Mouse (Mus musculus) hindbrain, embryonic 13.5 days (tissue): ENCODE results near the gene Btbd35f21. TPM values are rescaled to one million over a fixed set of nuclear protein-coding genes. Genes with fewer than 3 reads are reported as not detected.
"Not testable (repeated sequence)": the region's sequence is repeated elsewhere in the genome, so short reads cannot be mapped to it uniquely, and the experiment has no call there.

ENCODE experiments used
- ATAC-seq: fragments of 200-750 bp; cut with Nextera tagmentation; 2 replicates; pipeline ENCODE4 v1.8.0; 2017; ENCODE audit warnings: moderate TSS enrichment; ENCODE audit not compliant: low FRiP score
- H3K27ac ChIP-seq: fragments of 300-500 bp; sonication (generic); 2 replicates; pipeline ENCODE4 v1.5.1; 2015; ENCODE audit warnings: inconsistent platforms, mild to moderate bottlenecking, moderate library complexity
- H3K27me3 ChIP-seq: fragments of 300-500 bp; sonication (generic); 2 replicates; pipeline ENCODE4 v1.6.1; 2015; ENCODE audit warnings: mild to moderate bottlenecking, inconsistent platforms
- H3K36me3 ChIP-seq: fragments of 300-500 bp; sonication (generic); 2 replicates; pipeline ENCODE4 v1.6.1; 2015; ENCODE audit warnings: mild to moderate bottlenecking, inconsistent platforms
- H3K4me1 ChIP-seq: fragments of 300-500 bp; sonication (generic); replicated peaks from 2 replicates; pipeline ENCODE4 v1.6.1; 2015; ENCODE audit warnings: inconsistent platforms
- H3K4me2 ChIP-seq: fragments of 300-500 bp; sonication (generic); 2 replicates; pipeline ENCODE4 v1.6.1; 2015; ENCODE audit warnings: inconsistent platforms, mild to moderate bottlenecking, moderate library complexity
- H3K4me3 ChIP-seq: fragments of 300-500 bp; sonication (generic); 2 replicates; pipeline ENCODE4 v1.5.1; 2015; ENCODE audit warnings: mild to moderate bottlenecking, inconsistent platforms
- H3K9ac ChIP-seq: fragments of 300-500 bp; sonication (generic); 2 replicates; pipeline ENCODE4 v1.6.1; 2015; ENCODE audit warnings: mild to moderate bottlenecking, inconsistent platforms
- H3K9me3 ChIP-seq: fragments of 300-500 bp; sonication (generic); 2 replicates; pipeline ENCODE4 v1.6.1; 2016; ENCODE audit warnings: inconsistent platforms
- WGBS: fragments of 180-500 bp; shearing (Covaris S2); methylation state at CpG from one replicate; pipeline ENCODE4 v1.1.7; 2015; 5-methylcytosine and 5-hydroxymethylcytosine counted together
- polyA plus RNA-seq: library from polyadenylated mRNA; unstranded; fragments of >200 nt; fragmentation: Nextera tagmentation; extraction: Ambion mirVana; gene quantifications from 2 replicates; pipeline ENCODE4 v1.2.1, GENCODE M21; 2015

The Btbd35f21 gene
- not detected in 2 replicates for polyA plus RNA-seq

DNA sequence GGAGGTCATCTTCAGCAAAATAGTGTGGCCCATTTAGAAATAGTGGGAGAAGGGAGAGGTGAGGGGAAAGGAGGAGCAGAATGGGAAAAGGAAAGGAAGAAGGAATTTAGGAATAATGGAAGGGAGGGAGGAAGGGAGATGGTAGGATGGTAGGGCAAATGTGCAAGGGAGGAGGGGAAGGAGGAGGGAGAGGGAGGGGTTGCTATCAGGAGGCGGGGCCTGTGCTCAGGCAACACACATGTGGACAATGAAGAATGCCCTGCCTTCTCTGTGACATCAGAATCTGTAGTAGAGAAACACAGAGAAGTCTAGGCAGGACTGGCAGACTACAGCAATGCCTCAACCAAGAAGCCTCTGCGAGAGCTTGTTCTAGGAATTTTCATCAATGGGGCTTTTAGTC lies at the start of gene Btbd35f21:
Gene Btbd35f21 (plus strand): TSS at position 301 of the 400 bp plus-strand sequence.
- 80% methylated on average over 1 of the region's 2 CpGs for WGBS
- not testable (repeated sequence) for H3K4me1 ChIP-seq, H3K9me3 ChIP-seq, H3K36me3 ChIP-seq, H3K4me2 ChIP-seq, H3K4me3 ChIP-seq, ATAC-seq, H3K9ac ChIP-seq, H3K27ac ChIP-seq, H3K27me3 ChIP-seq

Other genes starting within 250 kb of the Btbd35f21 start
- not detected in 2 replicates for gene Btbd35f1, start 166.1 kb upstream of the Btbd35f21 start, polyA plus RNA-seq
- gene Gm5926, start 75.4 kb upstream of the Btbd35f21 start, polyA plus RNA-seq: not detected in 2 replicates
- gene Btbd35f30, start 168.5 kb downstream of the Btbd35f21 start, polyA plus RNA-seq: not detected in 2 replicates
- not detected in 2 replicates for gene Gm21789, start 215.7 kb downstream of the Btbd35f21 start, polyA plus RNA-seq
- not detected in 2 replicates for gene Btbd35f5, start 247.8 kb downstream of the Btbd35f21 start, polyA plus RNA-seq